Mouse (Mus musculus): Measurements from ENCODE around the gene Cdh3. TPM values are rescaled to one million over a fixed set of nuclear protein-coding genes. Genes with fewer than 3 reads are reported as not detected.

The Cdh3 gene
- polyA plus RNA-seq, 1 experiment from 2014 or later = 15.0 TPM

- Histone ChIP-seq H3K4me1 (ENCODE audit: control insufficient read depth, insufficient read depth, low read length) (peaks cover 6% of the 10 kb centered on the region), H3K27ac (ENCODE audit: low read length) (no peak overlapping the region), H3K4me2 (ENCODE audit: low read depth, low read length) (peak overlapping the region; percentile 92), H3K9me3 (replicated peaks; ENCODE audit: control insufficient read depth, low read length) (no peaks in the 10 kb centered on the region), H3K36me3 (ENCODE audit: control insufficient read depth, insufficient read depth) (no peaks in the 10 kb centered on the region), H3K9ac (ENCODE audit: low read length) (peak overlapping the region; percentile 61; the same call in 1 of the 2 replicates), H3K27me3 (ENCODE audit: control insufficient read depth, insufficient read depth, low read length) (peaks cover 42% of the 10 kb centered on the region), H3K4me3 (ENCODE audit: low read length) (peak overlapping the region; percentile 67)
- no peak for ATAC-seq (replicated peaks; ENCODE audit: extremely low read depth, insufficient read depth, low FRiP score)
- 2% methylated on average over 19 of the region's 19 CpGs for WGBS
Observed at GRCm38 (mm10) chr8:106603933-106604332, 93.2 kb downstream of the Cdh3 start.

GRCm38 (mm10) chr8:106605657-106606056, 95.0 kb downstream of the Cdh3 start:
- Histone ChIP-seq H3K9ac (ENCODE audit: low read length) (no peak overlapping the region), H3K27ac (ENCODE audit: low read length) (no peak overlapping the region), H3K36me3 (ENCODE audit: control insufficient read depth, insufficient read depth) (no peaks in the 10 kb centered on the region), H3K4me1 (ENCODE audit: control insufficient read depth, insufficient read depth, low read length) (peaks cover 6% of the 10 kb centered on the region), H3K4me2 (ENCODE audit: low read depth, low read length) (no peak overlapping the region), H3K27me3 (ENCODE audit: control insufficient read depth, insufficient read depth, low read length) (peaks cover 47% of the 10 kb centered on the region), H3K9me3 (replicated peaks; ENCODE audit: control insufficient read depth, low read length) (no peaks in the 10 kb centered on the region), H3K4me3 (ENCODE audit: low read length) (no peak overlapping the region)
- ATAC-seq (replicated peaks; ENCODE audit: extremely low read depth, insufficient read depth, low FRiP score) = no peak
- 50% methylated on average over 7 of the region's 7 CpGs for WGBS

GRCm38 (mm10) chr8:106606121-106606520, 95.4 kb downstream of the Cdh3 start:
- Histone ChIP-seq H3K27ac (ENCODE audit: low read length) (no peak overlapping the region), H3K4me2 (ENCODE audit: low read depth, low read length) (no peak overlapping the region), H3K9me3 (replicated peaks; ENCODE audit: control insufficient read depth, low read length) (no peaks in the 10 kb centered on the region), H3K9ac (ENCODE audit: low read length) (no peak overlapping the region), H3K4me3 (ENCODE audit: low read length) (no peak overlapping the region), H3K27me3 (ENCODE audit: control insufficient read depth, insufficient read depth, low read length) (peaks cover 48% of the 10 kb centered on the region), H3K4me1 (ENCODE audit: control insufficient read depth, insufficient read depth, low read length) (peaks cover 6% of the 10 kb centered on the region), H3K36me3 (ENCODE audit: control insufficient read depth, insufficient read depth) (no peaks in the 10 kb centered on the region)
- ATAC-seq (replicated peaks; ENCODE audit: extremely low read depth, insufficient read depth, low FRiP score) = no peak
- 32% methylated on average over 4 of the region's 4 CpGs for WGBS

GRCm38 (mm10) chr8:106606601-106607145, 96.0 kb downstream of the Cdh3 start:
- Histone ChIP-seq H3K9me3 (replicated peaks; ENCODE audit: control insufficient read depth, low read length) (no peaks in the 10 kb centered on the region), H3K27ac (ENCODE audit: low read length) (no peak overlapping the region), H3K9ac (ENCODE audit: low read length) (no peak overlapping the region), H3K4me2 (ENCODE audit: low read depth, low read length) (no peak overlapping the region), H3K4me1 (ENCODE audit: control insufficient read depth, insufficient read depth, low read length) (peaks cover 6% of the 10 kb centered on the region), H3K4me3 (ENCODE audit: low read length) (no peak overlapping the region), H3K27me3 (ENCODE audit: control insufficient read depth, insufficient read depth, low read length) (peaks cover 48% of the 10 kb centered on the region), H3K36me3 (ENCODE audit: control insufficient read depth, insufficient read depth) (no peaks in the 10 kb centered on the region)
- no peak for ATAC-seq (replicated peaks; ENCODE audit: extremely low read depth, insufficient read depth, low FRiP score)
- WGBS = 19% methylated on average over 15 of the region's 15 CpGs

Other genes starting within 250 kb of the Cdh3 start
- gene Smpd3, start 172.9 kb upstream of the Cdh3 start, polyA plus RNA-seq (2015; fragmentation: Nextera tagmentation; extraction: Ambion mirVana) = 2.7 and 2.9 TPM in 2 replicates
- gene Zfp90, start 95.6 kb upstream of the Cdh3 start, polyA plus RNA-seq (2015; fragmentation: Nextera tagmentation; extraction: Ambion mirVana) = 12.8 and 13.3 TPM in 2 replicates
- gene 6030452D12Rik, start 10.4 kb upstream of the Cdh3 start, polyA plus RNA-seq (2015; fragmentation: Nextera tagmentation; extraction: Ambion mirVana) = not detected in 2 replicates
- 6.8 and 24.5 TPM in 2 replicates for gene Gm10073, start 62.6 kb downstream of the Cdh3 start, polyA plus RNA-seq (2015; fragmentation: Nextera tagmentation; extraction: Ambion mirVana)
- 11.9 and 18.5 TPM in 2 replicates for gene Cdh1, start 92.5 kb downstream of the Cdh3 start, polyA plus RNA-seq (2015; fragmentation: Nextera tagmentation; extraction: Ambion mirVana)
- 7.6 and 7.7 TPM in 2 replicates for gene Tango6, start 172.2 kb downstream of the Cdh3 start, polyA plus RNA-seq (2015; fragmentation: Nextera tagmentation; extraction: Ambion mirVana)